Mouse (Mus musculus) layer of hippocampus, adult 2 months (tissue): ENCODE measurements at regions not wholly inside any gene's neighbourhood (a gene's known extent, or its start where the extent isn't known, plus 50 kb on each side); places are given as distances from the start of the nearest gene placed in this dataset.

Source experiments
- DNase-seq, 2 experiments: peaks; one replicate each; pipeline ENCODE4 v3.0.0; 2022; ENCODE audit warnings: low spot score in 2 of 2
- H3K27ac ChIP-seq: fragments of 200-600 bp; 2 replicates; pipeline ENCODE4 v1.8.1; 2022
- H3K4me3 ChIP-seq: fragments of 200-600 bp; 2 replicates; pipeline ENCODE4 v1.8.1; 2022; ENCODE audit warnings: mild to moderate bottlenecking
- CTCF ChIP-seq: fragments of 200-600 bp; conservative IDR thresholded peaks from 2 replicates; pipeline ENCODE4 v1.8.1; 2022; ENCODE audit warnings: antibody characterized with exemption, mild to moderate bottlenecking, moderate library complexity

DNA sequence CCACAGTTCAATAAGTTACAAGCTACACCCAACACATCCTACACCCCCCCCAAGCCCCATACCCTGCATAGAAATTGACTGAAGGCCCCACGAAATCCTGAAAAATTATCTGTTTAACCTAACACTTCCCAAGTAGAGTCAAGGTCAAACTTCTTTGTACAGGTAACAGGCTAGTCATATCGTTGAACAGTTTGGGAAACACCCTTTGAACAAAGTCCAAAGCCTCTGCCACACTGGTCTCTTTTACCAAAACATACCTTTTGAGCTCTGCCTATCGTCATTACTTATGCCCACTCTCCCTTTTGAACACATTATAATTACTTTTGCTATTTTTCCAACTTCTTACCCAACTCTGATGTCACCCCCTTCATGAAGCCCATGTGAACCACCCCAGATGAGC lies 117.0 kb upstream of the Nr2f2 start:
- TF ChIP-seq CTCF: no peak
- Histone ChIP-seq H3K27ac (no peak overlapping the region), H3K4me3 (no peak overlapping the region)
- DNase-seq: no peak

GRCm38 (mm10) chr7:70481880-70482279 lies 115.3 kb upstream of the Nr2f2 start:
- Histone ChIP-seq H3K27ac (no peak overlapping the region), H3K4me3 (no peak overlapping the region)
- no peak for TF ChIP-seq CTCF
- no peak for DNase-seq

DNA sequence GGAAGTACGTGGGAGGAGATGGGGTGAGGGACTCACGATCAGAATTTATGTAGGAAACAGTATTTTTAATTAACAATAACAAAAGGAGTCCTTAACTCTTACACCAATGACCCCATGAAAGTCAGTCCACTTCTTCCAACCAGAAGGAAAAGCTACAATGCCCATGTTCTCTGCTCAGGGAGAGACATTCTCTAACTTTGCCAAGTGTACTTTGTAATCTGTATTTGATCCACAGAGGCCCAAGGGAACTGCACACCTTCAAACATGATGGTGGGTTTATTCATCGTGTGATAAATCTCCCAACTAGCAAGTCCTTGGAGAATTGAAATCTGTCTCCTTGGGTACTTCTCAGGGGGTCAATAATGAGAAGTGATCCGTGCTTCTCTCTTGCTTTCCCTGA lies 106.3 kb upstream of the Nr2f2 start:
- no peak overlapping the region for H3K4me3 ChIP-seq
- no peak for TF ChIP-seq CTCF
- no peak for DNase-seq
- no peak overlapping the region for H3K27ac ChIP-seq

DNA sequence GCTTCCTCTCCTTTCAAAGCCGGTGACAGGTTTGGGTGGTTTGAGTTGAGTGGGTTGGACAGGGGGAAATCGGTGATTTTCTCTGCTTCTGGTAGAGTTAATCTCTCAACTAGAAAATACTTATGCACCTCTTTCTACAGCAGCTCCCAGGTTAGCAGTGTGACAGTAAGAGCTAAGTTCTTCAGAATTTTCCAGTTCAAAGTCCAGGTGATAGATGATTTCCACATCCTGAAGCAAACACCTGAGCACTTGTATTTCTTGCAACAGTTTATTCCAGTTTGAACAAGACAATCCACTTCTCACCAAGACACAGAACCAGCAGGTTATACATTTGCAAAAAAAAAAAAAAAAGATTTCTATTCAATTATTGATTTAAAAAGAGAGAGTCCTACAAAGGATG lies 104.0 kb upstream of the Nr2f2 start:
- DNase-seq: no peak
- TF ChIP-seq CTCF: no peak
- no peak overlapping the region for H3K4me3 ChIP-seq
- H3K27ac ChIP-seq: no peak overlapping the region

- H3K4me3 ChIP-seq: no peak overlapping the region
- no peak for DNase-seq
- no peak overlapping the region for H3K27ac ChIP-seq
- TF ChIP-seq CTCF: no peak
Observed at GRCm38 (mm10) chr7:70462131-70462530, 95.6 kb upstream of the Nr2f2 start.

- TF ChIP-seq CTCF: no peak
- H3K27ac ChIP-seq: no peak overlapping the region
- no peak for DNase-seq
- no peak overlapping the region for H3K4me3 ChIP-seq
Observed at GRCm38 (mm10) chr7:70454525-70454924, 88.0 kb upstream of the Nr2f2 start.

DNA sequence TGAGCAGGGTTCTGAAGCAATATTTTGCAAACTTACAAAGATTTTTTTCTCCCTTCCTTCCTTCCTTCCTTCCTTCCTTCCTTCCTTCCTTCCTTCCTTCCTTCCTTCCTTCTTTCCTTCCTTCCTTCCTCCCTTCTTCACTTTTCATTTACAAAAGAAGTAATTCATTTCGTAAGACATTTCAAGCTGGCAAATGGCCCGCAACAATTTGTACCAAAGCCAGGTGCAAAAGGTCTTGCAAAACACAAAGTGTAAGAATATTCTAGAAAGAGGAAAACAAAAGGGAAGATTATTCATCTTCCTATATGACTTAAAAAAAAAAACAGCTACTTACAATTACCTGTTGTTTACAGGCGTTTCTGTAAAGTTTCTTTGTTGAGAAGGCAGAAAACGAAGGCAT lies 86.3 kb upstream of the Nr2f2 start:
- H3K27ac ChIP-seq: no peak overlapping the region
- no peak for TF ChIP-seq CTCF

DNA sequence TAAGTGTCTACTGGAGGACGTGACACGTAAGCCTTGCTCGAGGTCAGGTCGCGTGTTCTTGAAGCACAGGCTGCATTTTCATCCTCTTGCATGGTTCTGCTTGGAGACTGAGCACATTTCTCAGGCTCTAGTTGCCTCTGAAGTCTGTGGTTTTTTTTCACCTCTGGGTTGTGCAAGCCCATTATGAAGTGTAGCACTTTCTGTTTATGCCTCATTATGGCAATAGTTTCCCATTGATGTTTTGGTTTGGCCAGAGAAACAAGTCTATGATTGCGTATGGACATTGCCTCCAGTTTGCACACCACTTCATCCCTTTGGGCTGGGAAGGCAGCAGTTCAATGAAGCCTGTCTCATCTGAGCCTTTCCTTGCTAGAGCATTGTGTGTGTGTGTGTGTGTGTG lies 72.4 kb upstream of the Nr2f2 start:
- no peak for DNase-seq
- Histone ChIP-seq H3K27ac (no peak overlapping the region), H3K4me3 (no peak overlapping the region)
- TF ChIP-seq CTCF: no peak

More for the DNA sequence above, 86.3 kb upstream of the Nr2f2 start:
- DNase-seq: no peak
- no peak overlapping the region for H3K4me3 ChIP-seq

DNA sequence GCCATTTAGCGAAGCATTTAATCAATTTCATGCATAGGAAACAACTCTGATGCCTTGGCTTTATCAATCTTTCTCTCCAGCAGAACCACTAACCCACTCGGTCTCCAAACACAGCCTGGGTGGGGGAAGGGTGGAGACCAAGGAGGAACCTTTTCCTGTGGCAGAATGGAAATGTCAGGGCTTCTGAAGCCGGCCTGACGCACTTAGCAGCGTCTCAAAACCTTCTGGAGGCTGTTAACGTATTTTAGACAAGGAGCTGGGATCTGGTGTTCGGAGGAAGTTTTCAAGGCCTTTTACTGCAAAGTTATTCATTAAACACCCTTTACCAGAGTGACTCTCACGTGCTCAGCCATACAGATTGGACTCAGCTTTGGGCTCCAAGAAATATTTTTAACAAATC lies 67.3 kb upstream of the Nr2f2 start:
- no peak for DNase-seq
- Histone ChIP-seq H3K27ac (no peak overlapping the region), H3K4me3 (no peak overlapping the region)
- TF ChIP-seq CTCF: no peak

DNA sequence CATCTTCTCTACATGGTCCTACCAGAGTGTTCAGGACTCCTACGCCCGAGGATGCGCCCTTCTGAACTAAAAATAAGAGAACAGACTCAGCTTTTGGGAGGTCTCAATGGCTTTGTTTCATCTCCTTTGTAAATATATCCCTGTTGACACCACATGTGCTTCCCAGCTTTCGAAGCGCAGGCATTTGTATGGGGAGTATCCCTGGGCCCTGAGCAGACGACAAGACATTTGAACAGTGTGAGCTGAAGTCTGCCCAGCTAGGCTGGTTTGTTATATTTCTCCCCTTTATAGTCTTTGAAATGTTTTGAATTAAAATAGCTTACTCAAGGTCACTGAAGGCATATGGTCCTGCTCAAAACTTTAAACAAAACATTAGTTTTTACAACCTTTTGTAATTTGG lies 66.8 kb upstream of the Nr2f2 start:
- no peak overlapping the region for H3K4me3 ChIP-seq
- no peak for TF ChIP-seq CTCF
- DNase-seq: no peak
- no peak overlapping the region for H3K27ac ChIP-seq

- TF ChIP-seq CTCF: no peak
- Histone ChIP-seq H3K4me3 (no peak overlapping the region), H3K27ac (no peak overlapping the region)
- DNase-seq: no peak
Observed at GRCm38 (mm10) chr7:70431712-70432111, 65.2 kb upstream of the Nr2f2 start.

DNA sequence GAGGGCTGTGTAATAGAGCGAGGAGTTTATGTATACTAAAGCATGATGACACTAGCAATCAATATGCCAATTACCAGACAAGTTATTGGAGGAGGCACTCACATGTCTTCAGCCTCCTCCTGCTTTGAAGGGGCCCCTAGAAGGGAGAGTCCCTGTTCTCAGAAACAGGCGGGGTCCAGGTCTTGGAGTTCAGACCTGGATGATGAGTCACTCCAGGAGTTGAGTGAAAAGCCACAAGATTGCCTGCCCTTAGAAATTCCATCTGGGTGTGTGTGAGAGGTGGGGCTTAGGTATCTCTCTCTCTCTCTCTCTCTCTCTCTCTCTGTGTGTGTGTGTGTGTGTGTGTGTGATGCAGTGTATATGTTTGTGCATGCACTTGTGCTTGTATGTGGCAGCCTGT lies 62.8 kb upstream of the Nr2f2 start:
- no peak for TF ChIP-seq CTCF
- no peak overlapping the region for H3K4me3 ChIP-seq
- H3K27ac ChIP-seq: no peak overlapping the region
- no peak for DNase-seq

DNA sequence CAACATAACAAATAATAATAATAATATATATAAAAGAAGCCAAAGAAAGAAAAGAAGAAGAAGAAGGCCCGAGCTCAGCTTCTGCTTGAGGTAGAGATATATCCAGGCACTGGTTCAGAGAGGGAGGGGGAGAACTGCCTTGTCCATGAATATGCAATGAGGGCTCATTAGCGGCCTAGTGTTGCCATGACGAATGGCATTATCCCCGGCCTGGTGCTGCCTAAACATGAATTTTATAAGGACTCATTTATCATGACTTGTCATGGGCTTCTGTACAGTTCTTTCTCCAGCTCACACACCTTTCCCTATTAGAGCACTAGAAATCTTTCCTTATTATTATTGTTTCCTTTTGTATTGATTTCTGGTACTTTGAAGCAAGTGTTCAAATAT lies 57.7 kb upstream of the Nr2f2 start:
- H3K4me3 ChIP-seq: no peak overlapping the region
- no peak for DNase-seq
- H3K27ac ChIP-seq: no peak overlapping the region
- TF ChIP-seq CTCF: no peak

DNA sequence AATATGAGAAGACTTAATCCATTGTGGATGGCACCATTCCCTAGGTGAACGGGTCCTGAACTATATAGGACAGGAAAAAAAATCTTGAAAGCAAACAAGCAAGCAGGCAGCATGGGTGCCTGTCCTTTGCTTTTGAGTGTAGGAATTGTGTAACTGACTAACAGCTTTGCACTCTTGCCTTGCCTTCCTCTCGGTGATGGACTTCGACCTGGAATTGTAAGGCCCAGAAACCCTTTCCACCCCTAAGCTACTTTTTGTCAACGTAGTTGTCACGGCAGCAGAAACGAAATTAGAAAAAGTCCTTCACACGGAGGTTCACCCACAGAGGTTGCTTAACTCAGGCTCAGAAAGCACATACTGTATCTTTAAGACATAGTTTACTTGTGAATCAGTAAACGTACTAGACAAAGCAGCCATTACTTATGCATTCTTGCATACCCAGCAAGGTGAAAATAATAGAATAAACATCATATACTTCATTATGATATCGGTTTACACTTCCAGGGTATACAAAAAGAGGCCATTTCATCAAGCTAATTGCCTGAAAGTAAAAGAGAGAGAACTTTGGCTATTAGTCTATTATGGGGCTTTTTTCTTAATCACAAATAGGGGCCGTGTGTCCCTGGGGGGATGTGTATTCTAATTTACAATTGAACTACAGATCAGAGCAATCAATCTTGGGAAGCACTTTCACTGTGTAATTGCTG lies 57.1 kb upstream of the Nr2f2 start:
- TF ChIP-seq CTCF: no peak
- Histone ChIP-seq H3K27ac (no peak overlapping the region), H3K4me3 (no peak overlapping the region)
- no peak for DNase-seq
